Mouse (Mus musculus): ENCODE data around the gene Stk19. TPM values are rescaled to one million over a fixed set of nuclear protein-coding genes. Genes with fewer than 3 reads are reported as not detected.

Stk19 gene
- polyA plus RNA-seq, 1 experiment from 2014 or later = 19.6 TPM

- ATAC-seq (ENCODE audit: insufficient number of reproducible peaks, low FRiP score) = no peak
- 71% methylated on average over 8 of the region's 8 CpGs for WGBS
- no peaks in the 10 kb centered on the region for H3K36me3 ChIP-seq
These were observed 40.2 kb downstream of the Stk19 start for GRCm38 (mm10) chr17:34796311-34797140.

DNA sequence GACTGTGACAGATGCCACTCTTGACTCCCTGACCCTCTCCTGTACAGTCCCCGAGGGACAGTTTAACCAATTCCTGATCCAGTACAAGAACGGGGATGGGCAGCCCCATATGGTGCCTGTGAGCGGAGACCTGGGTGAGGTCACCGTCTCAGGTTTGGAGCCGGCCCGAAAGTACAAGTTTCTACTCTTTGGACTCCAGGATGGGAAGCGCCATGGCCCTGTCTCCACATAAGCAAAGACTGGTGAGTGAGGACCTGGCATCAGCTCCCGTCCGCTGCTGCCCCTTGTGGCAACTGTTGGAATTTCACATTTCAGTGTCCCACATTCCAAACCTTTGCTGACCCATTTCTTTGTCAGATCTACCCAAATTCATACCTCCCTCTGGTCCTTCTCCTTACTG is 41.1 kb downstream of the Stk19 start:
- Histone ChIP-seq H3K4me3 (no peak overlapping the region), H3K4me1 (replicated peaks) (no peaks in the 10 kb centered on the region), H3K27ac (ENCODE audit: poor library complexity, severe bottlenecking) (no peak overlapping the region), H3K4me2 (no peak overlapping the region), H3K27me3 (replicated peaks) (no peaks in the 10 kb centered on the region), H3K9ac (no peak overlapping the region), H3K9me3 (replicated peaks) (peaks cover 8% of the 10 kb centered on the region), H3K36me3 (no peaks in the 10 kb centered on the region)
- 55% methylated on average over 9 of the region's 9 CpGs for WGBS
- no peak for ATAC-seq (ENCODE audit: insufficient number of reproducible peaks, low FRiP score)

More at GRCm38 (mm10) chr17:34796311-34797140, 40.2 kb downstream of the Stk19 start:
- Histone ChIP-seq H3K27me3 (replicated peaks) (no peaks in the 10 kb centered on the region), H3K27ac (ENCODE audit: poor library complexity, severe bottlenecking) (no peak overlapping the region), H3K4me3 (no peak overlapping the region), H3K4me2 (no peak overlapping the region), H3K4me1 (replicated peaks) (no peaks in the 10 kb centered on the region), H3K9me3 (replicated peaks) (peaks cover 8% of the 10 kb centered on the region), H3K9ac (no peak overlapping the region)

GRCm38 (mm10) chr17:34795016-34795415 is 41.7 kb downstream of the Stk19 start:
- no peak overlapping the region for H3K4me2 ChIP-seq
- H3K27ac ChIP-seq (ENCODE audit: poor library complexity, severe bottlenecking) = no peak overlapping the region
- ATAC-seq (ENCODE audit: insufficient number of reproducible peaks, low FRiP score) = no peak
- H3K9ac ChIP-seq = no peak overlapping the region
- WGBS = 81% methylated on average over 10 of the region's 10 CpGs
- no peaks in the 10 kb centered on the region for H3K27me3 ChIP-seq (replicated peaks)
- H3K4me3 ChIP-seq = no peak overlapping the region
- no peaks in the 10 kb centered on the region for H3K36me3 ChIP-seq
- H3K9me3 ChIP-seq (replicated peaks) = peaks cover 8% of the 10 kb centered on the region
- H3K4me1 ChIP-seq (replicated peaks) = no peaks in the 10 kb centered on the region

- no peak for ATAC-seq (ENCODE audit: insufficient number of reproducible peaks, low FRiP score)
- Histone ChIP-seq H3K4me1 (replicated peaks) (no peaks in the 10 kb centered on the region), H3K27me3 (replicated peaks) (no peaks in the 10 kb centered on the region), H3K4me3 (no peak overlapping the region), H3K27ac (ENCODE audit: poor library complexity, severe bottlenecking) (no peak overlapping the region), H3K9me3 (replicated peaks) (peaks cover 13% of the 10 kb centered on the region), H3K4me2 (no peak overlapping the region), H3K9ac (no peak overlapping the region), H3K36me3 (no peaks in the 10 kb centered on the region)
- WGBS = 64% methylated on average over 9 of the region's 9 CpGs
These were observed 58.9 kb downstream of the Stk19 start for GRCm38 (mm10) chr17:34777680-34778325.

Small RNA genes lying within 50 kb of the gene (microRNA-seq; reads per million reads assigned to microRNA genes)
- gene Mir6970 (0.94 reads per million), gene Mir6971 (0.94 reads per million), gene Mir6972 (not detected)

Other genes with a start within 250 kb of the Stk19 start
- 4.4 and 4.6 TPM in 2 replicates for gene Gpsm3, start 247.1 kb downstream of the Stk19 start, polyA plus RNA-seq (2016; fragmentation: Nextera tagmentation; extraction: Ambion mirVana)
- gene Pbx2, start 245.7 kb downstream of the Stk19 start, polyA plus RNA-seq (2016; fragmentation: Nextera tagmentation; extraction: Ambion mirVana) = 13.0 and 13.2 TPM in 2 replicates
- gene Ager, start 239.1 kb downstream of the Stk19 start, polyA plus RNA-seq (2016; fragmentation: Nextera tagmentation; extraction: Ambion mirVana) = 3.8 TPM in 2 replicates
- 123 and 126 TPM in 2 replicates for gene Rnf5, start 233.3 kb downstream of the Stk19 start, polyA plus RNA-seq (2016; fragmentation: Nextera tagmentation; extraction: Ambion mirVana)
- 52.5 and 52.8 TPM in 2 replicates for gene Agpat1, start 232.7 kb downstream of the Stk19 start, polyA plus RNA-seq (2016; fragmentation: Nextera tagmentation; extraction: Ambion mirVana)
- 0.30 and 0.57 TPM in 2 replicates for gene Egfl8, start 221.0 kb downstream of the Stk19 start, polyA plus RNA-seq (2016; fragmentation: Nextera tagmentation; extraction: Ambion mirVana)
- 28.9 TPM in 2 replicates for gene Ppt2, start 208.4 kb downstream of the Stk19 start, polyA plus RNA-seq (2016; fragmentation: Nextera tagmentation; extraction: Ambion mirVana)
- 0.17 TPM in 1 of 2 replicates, not detected in the other for gene Prrt1, start 207.4 kb downstream of the Stk19 start, polyA plus RNA-seq (2016; fragmentation: Nextera tagmentation; extraction: Ambion mirVana)
- gene Fkbpl, start 192.2 kb downstream of the Stk19 start, polyA plus RNA-seq (2016; fragmentation: Nextera tagmentation; extraction: Ambion mirVana) = 10.2 and 11.1 TPM in 2 replicates
- gene Atf6b, start 189.8 kb downstream of the Stk19 start, polyA plus RNA-seq (2016; fragmentation: Nextera tagmentation; extraction: Ambion mirVana) = 63.2 and 67.0 TPM in 2 replicates
- gene Tnxb, start 166.4 kb downstream of the Stk19 start, polyA plus RNA-seq (2016; fragmentation: Nextera tagmentation; extraction: Ambion mirVana) = 0.77 and 0.98 TPM in 2 replicates
- 0.15 TPM in 1 of 2 replicates, not detected in the other for gene C4b, start 93.1 kb downstream of the Stk19 start, polyA plus RNA-seq (2016; fragmentation: Nextera tagmentation; extraction: Ambion mirVana)
- 0.15 TPM in 1 of 2 replicates, not detected in the other for gene Cyp21a1, start 32.4 kb downstream of the Stk19 start, polyA plus RNA-seq (2016; fragmentation: Nextera tagmentation; extraction: Ambion mirVana)
- gene Dxo, start 74 bp upstream of the Stk19 start, polyA plus RNA-seq (2016; fragmentation: Nextera tagmentation; extraction: Ambion mirVana) = 37.2 and 39.9 TPM in 2 replicates
- gene Skiv2l, start 13.3 kb upstream of the Stk19 start, polyA plus RNA-seq (2016; fragmentation: Nextera tagmentation; extraction: Ambion mirVana) = 35.3 and 39.5 TPM in 2 replicates
- 73.7 and 81.3 TPM in 2 replicates for gene Nelfe, start 13.4 kb upstream of the Stk19 start, polyA plus RNA-seq (2016; fragmentation: Nextera tagmentation; extraction: Ambion mirVana)
- 1.1 and 2.2 TPM in 2 replicates for gene Cfb, start 25.6 kb upstream of the Stk19 start, polyA plus RNA-seq (2016; fragmentation: Nextera tagmentation; extraction: Ambion mirVana)
- 2.6 and 2.8 TPM in 2 replicates for gene Zbtb12, start 42.5 kb upstream of the Stk19 start, polyA plus RNA-seq (2016; fragmentation: Nextera tagmentation; extraction: Ambion mirVana)
- gene Gm20547, start 45.1 kb upstream of the Stk19 start, polyA plus RNA-seq (2016; fragmentation: Nextera tagmentation; extraction: Ambion mirVana) = not detected in 2 replicates
- 0.24 and 0.35 TPM in 2 replicates for gene C2, start 61.3 kb upstream of the Stk19 start, polyA plus RNA-seq (2016; fragmentation: Nextera tagmentation; extraction: Ambion mirVana)
- gene Ehmt2, start 61.5 kb upstream of the Stk19 start, polyA plus RNA-seq (2016; fragmentation: Nextera tagmentation; extraction: Ambion mirVana) = 49.1 and 51.6 TPM in 2 replicates
- gene Slc44a4, start 77.5 kb upstream of the Stk19 start, polyA plus RNA-seq (2016; fragmentation: Nextera tagmentation; extraction: Ambion mirVana) = 0.08 TPM in 1 of 2 replicates, not detected in the other
- gene Neu1, start 94.3 kb upstream of the Stk19 start, polyA plus RNA-seq (2016; fragmentation: Nextera tagmentation; extraction: Ambion mirVana) = 20.8 and 21.5 TPM in 2 replicates
- gene Hspa1b, start 122.3 kb upstream of the Stk19 start, polyA plus RNA-seq (2016; fragmentation: Nextera tagmentation; extraction: Ambion mirVana) = 0.12 and 0.13 TPM in 2 replicates
- gene Gm20481, start 133.0 kb upstream of the Stk19 start, polyA plus RNA-seq (2016; fragmentation: Nextera tagmentation; extraction: Ambion mirVana) = not detected in 2 replicates
- gene Hspa1a, start 135.2 kb upstream of the Stk19 start, polyA plus RNA-seq (2016; fragmentation: Nextera tagmentation; extraction: Ambion mirVana) = 6.2 and 6.4 TPM in 2 replicates
- gene Hspa1l, start 135.8 kb upstream of the Stk19 start, polyA plus RNA-seq (2016; fragmentation: Nextera tagmentation; extraction: Ambion mirVana) = 2.9 and 3.1 TPM in 2 replicates
- 143 and 145 TPM in 2 replicates for gene Lsm2, start 144.9 kb upstream of the Stk19 start, polyA plus RNA-seq (2016; fragmentation: Nextera tagmentation; extraction: Ambion mirVana)
- gene Vars, start 164.0 kb upstream of the Stk19 start, polyA plus RNA-seq (2016; fragmentation: Nextera tagmentation; extraction: Ambion mirVana) = 82.6 TPM in 2 replicates
- 0.32 and 0.37 TPM in 2 replicates for gene Vwa7, start 179.6 kb upstream of the Stk19 start, polyA plus RNA-seq (2016; fragmentation: Nextera tagmentation; extraction: Ambion mirVana)
- gene Sapcd1, start 191.1 kb upstream of the Stk19 start, polyA plus RNA-seq (2016; fragmentation: Nextera tagmentation; extraction: Ambion mirVana) = 2.4 and 2.6 TPM in 2 replicates
- 3.5 and 4.9 TPM in 2 replicates for gene Msh5, start 209.8 kb upstream of the Stk19 start, polyA plus RNA-seq (2016; fragmentation: Nextera tagmentation; extraction: Ambion mirVana)
- gene Clic1, start 213.0 kb upstream of the Stk19 start, polyA plus RNA-seq (2016; fragmentation: Nextera tagmentation; extraction: Ambion mirVana) = 349 and 354 TPM in 2 replicates
- gene Ddah2, start 222.1 kb upstream of the Stk19 start, polyA plus RNA-seq (2016; fragmentation: Nextera tagmentation; extraction: Ambion mirVana) = 192 and 205 TPM in 2 replicates
- 0.27 TPM in 1 of 2 replicates, not detected in the other for gene Ly6g6c, start 228.4 kb upstream of the Stk19 start, polyA plus RNA-seq (2016; fragmentation: Nextera tagmentation; extraction: Ambion mirVana)
- 1.2 and 2.0 TPM in 2 replicates for gene Mpig6b, start 229.2 kb upstream of the Stk19 start, polyA plus RNA-seq (2016; fragmentation: Nextera tagmentation; extraction: Ambion mirVana)
- 0.24 and 0.40 TPM in 2 replicates for gene Ly6g6e, start 240.0 kb upstream of the Stk19 start, polyA plus RNA-seq (2016; fragmentation: Nextera tagmentation; extraction: Ambion mirVana)
- 1.8 and 2.2 TPM in 2 replicates for gene Ly6g6d, start 241.1 kb upstream of the Stk19 start, polyA plus RNA-seq (2016; fragmentation: Nextera tagmentation; extraction: Ambion mirVana)
- 1.1 and 1.5 TPM in 2 replicates for gene Ly6g6f, start 248.7 kb upstream of the Stk19 start, polyA plus RNA-seq (2016; fragmentation: Nextera tagmentation; extraction: Ambion mirVana)

Measured in heart, embryonic 12.5 days (tissue).